Mouse (Mus musculus): ENCODE measurements around the gene Liph.
A peak's percentile ranks its signal among the peaks of the same experiment; 100 is the strongest.
"Not testable (repeated sequence)": the region's sequence is repeated elsewhere in the genome, so short reads cannot be mapped to it uniquely, and the experiment has no call there.

Gene Liph

GRCm38 (mm10) chr16:21995304-21995703 lies at the start of gene Liph:
Gene Liph, minus strand, starts transcription at chr16:21995663.
- peak; percentile 43 to 52 for DNase-seq (ENCODE audit: low spot score in 2 of 2)

GRCm38 (mm10) chr16:22043830-22044229 lies 48.4 kb upstream of the Liph start:
- no peak for DNase-seq (ENCODE audit: low spot score in 2 of 2)

GRCm38 (mm10) chr16:22039978-22040377 lies 44.5 kb upstream of the Liph start:
- DNase-seq (ENCODE audit: low spot score in 2 of 2) = no peak

GRCm38 (mm10) chr16:22038554-22038953 lies 43.1 kb upstream of the Liph start:
- DNase-seq (ENCODE audit: low spot score in 2 of 2) = no peak

- no peak for DNase-seq (ENCODE audit: low spot score in 2 of 2)
Observed at GRCm38 (mm10) chr16:22027474-22027873, 32.0 kb upstream of the Liph start.

GRCm38 (mm10) chr16:22022122-22022521 lies 26.7 kb upstream of the Liph start:
- peak in 1 of 2 experiments; percentile 54 for DNase-seq (ENCODE audit: low spot score in 2 of 2)

GRCm38 (mm10) chr16:22015569-22015968 lies 20.1 kb upstream of the Liph start:
- DNase-seq (ENCODE audit: low spot score in 2 of 2) = no peak

- no peak for DNase-seq (ENCODE audit: low spot score in 2 of 2)
Observed at GRCm38 (mm10) chr16:22009596-22009995, 14.1 kb upstream of the Liph start.

- DNase-seq (ENCODE audit: low spot score in 2 of 2) = peak; percentile 99 to 100
Observed at GRCm38 (mm10) chr16:22009099-22009584, 13.7 kb upstream of the Liph start, which contains the start of gene Senp2. Gene Senp2, plus strand, starts transcription at chr16:22009484.

- DNase-seq (ENCODE audit: low spot score in 2 of 2) = no peak
Observed at GRCm38 (mm10) chr16:22001606-22002005, 6.1 kb upstream of the Liph start.

- DNase-seq (ENCODE audit: low spot score in 2 of 2) = no peak
Observed at GRCm38 (mm10) chr16:22001172-22001571, 5.7 kb upstream of the Liph start.

- DNase-seq (ENCODE audit: low spot score in 2 of 2) = no peak
Observed at GRCm38 (mm10) chr16:21999941-22000690, 4.7 kb upstream of the Liph start.

- no peak for DNase-seq (ENCODE audit: low spot score in 2 of 2)
Observed at GRCm38 (mm10) chr16:21998061-21998460, 2.6 kb upstream of the Liph start.

GRCm38 (mm10) chr16:21996881-21997641 lies 1.6 kb upstream of the Liph start:
- DNase-seq (ENCODE audit: low spot score in 2 of 2) = peak; percentile 31 to 33

GRCm38 (mm10) chr16:21996402-21996801 lies 939 bp upstream of the Liph start:
- DNase-seq (ENCODE audit: low spot score in 2 of 2) = peak in 1 of 2 experiments; percentile 35

GRCm38 (mm10) chr16:21991774-21992173 lies 3.7 kb downstream of the Liph start:
- no peak for DNase-seq (ENCODE audit: low spot score in 2 of 2)

GRCm38 (mm10) chr16:21990893-21991292 lies 4.6 kb downstream of the Liph start:
- DNase-seq (ENCODE audit: low spot score in 2 of 2) = not testable (repeated sequence)

- DNase-seq (ENCODE audit: low spot score in 2 of 2) = no peak
Observed at GRCm38 (mm10) chr16:21987956-21988355, 7.5 kb downstream of the Liph start.

GRCm38 (mm10) chr16:21986191-21986590 lies 9.3 kb downstream of the Liph start:
- no peak for DNase-seq (ENCODE audit: low spot score in 2 of 2)

- no peak for DNase-seq (ENCODE audit: low spot score in 2 of 2)
Observed at GRCm38 (mm10) chr16:21984091-21984490, 11.4 kb downstream of the Liph start.

GRCm38 (mm10) chr16:21983581-21983980 lies 11.9 kb downstream of the Liph start:
- no peak for DNase-seq (ENCODE audit: low spot score in 2 of 2)

GRCm38 (mm10) chr16:21983146-21983545 lies 12.3 kb downstream of the Liph start:
- DNase-seq (ENCODE audit: low spot score in 2 of 2) = no peak

GRCm38 (mm10) chr16:21977347-21977746 lies 18.1 kb downstream of the Liph start:
- DNase-seq (ENCODE audit: low spot score in 2 of 2) = no peak
